Mouse (Mus musculus): ENCODE results near the gene Gm37240. TPM values are rescaled to one million over a fixed set of nuclear protein-coding genes. Genes with fewer than 3 reads are reported as not detected.

Gm37240 gene
- total RNA-seq, 1 experiment = 1.2 TPM

DNA sequence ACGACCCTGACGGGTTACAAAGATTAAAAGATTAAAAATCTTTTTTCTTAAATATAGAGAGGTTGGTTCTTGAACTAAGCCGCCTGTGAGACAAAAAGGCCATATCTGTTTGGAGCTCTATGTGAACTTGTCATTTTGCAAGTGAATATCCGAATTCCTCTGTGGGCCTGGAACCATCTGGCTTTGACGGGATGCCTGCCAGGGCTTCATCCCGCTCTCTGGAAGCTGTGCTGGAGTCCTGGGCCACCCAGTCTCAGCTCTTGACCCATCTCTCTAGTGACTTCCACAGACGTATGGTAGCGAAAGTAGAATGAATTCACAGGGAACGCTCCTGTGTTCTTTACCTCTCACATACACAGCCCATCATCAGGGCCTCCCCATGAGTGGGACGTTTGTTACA, 1193.4 kb downstream of the Gm37240 start:
- TF ChIP-seq CHD2 (IDR thresholded peaks at IDR 0.05; ENCODE audit: low read depth, low read length) = no peak
- no peak for TF ChIP-seq ZNF384 (IDR thresholded peaks at IDR 0.05; ENCODE audit: low read depth, low read length)
- no peak for TF ChIP-seq ZC3H11A (IDR thresholded peaks at IDR 0.05; ENCODE audit: borderline replicate concordance, low read depth, low read length)
- TF ChIP-seq HCFC1 (IDR thresholded peaks at IDR 0.05; ENCODE audit: borderline replicate concordance, insufficient read depth, low read length) = no peak
- no peak for TF ChIP-seq MAFK (IDR thresholded peaks at IDR 0.05; ENCODE audit: insufficient read depth, low read depth, low read length)
- Histone ChIP-seq H3K4me1 (ENCODE audit: control insufficient read depth in 2 of 2, insufficient read depth in 2 of 2, low read length in 2 of 2, poor library complexity in 1 of 2) (peaks cover 0 to 10% of the 10 kb centered on the region in 2 experiments; a peak in 2 of 4 replicates), H3K9me3 (ENCODE audit: control insufficient read depth, insufficient read depth, low read depth, low read length) (no peaks in the 10 kb centered on the region), H3K36me3 (ENCODE audit: control insufficient read depth, insufficient read depth, low read length, poor library complexity, severe bottlenecking) (no peaks in the 10 kb centered on the region), H3K27ac (ENCODE audit: insufficient read depth, low read depth, low read length, poor library complexity, severe bottlenecking) (no peak overlapping the region), H3K9ac (ENCODE audit: insufficient read depth, low read depth, low read length, poor library complexity, severe bottlenecking) (no peak overlapping the region), H3K4me3 (ENCODE audit: insufficient read depth in 1 of 2, low read depth in 1 of 2, low read length in 2 of 2, poor library complexity in 1 of 2, severe bottlenecking in 1 of 2) (no peak overlapping the region)
- in situ Hi-C loops (cut with MboI; ENCODE audit: low sequenced_read_pairs in 2 of 2, unreplicated experiment in 2 of 2) = no loop called here
- DNase-seq (ENCODE audit: low read depth, low spot score) = no peak

GRCm38 (mm10) chr3:84692647-84693199, 1194.6 kb downstream of the Gm37240 start:
- TF ChIP-seq ZC3H11A (IDR thresholded peaks at IDR 0.05; ENCODE audit: borderline replicate concordance, low read depth, low read length) = no peak
- no peak for TF ChIP-seq MAFK (IDR thresholded peaks at IDR 0.05; ENCODE audit: insufficient read depth, low read depth, low read length)
- TF ChIP-seq ZNF384 (IDR thresholded peaks at IDR 0.05; ENCODE audit: low read depth, low read length) = no peak
- TF ChIP-seq HCFC1 (IDR thresholded peaks at IDR 0.05; ENCODE audit: borderline replicate concordance, insufficient read depth, low read length) = no peak
- TF ChIP-seq CHD2 (IDR thresholded peaks at IDR 0.05; ENCODE audit: low read depth, low read length) = no peak
- no peak overlapping the region for H3K27ac ChIP-seq (ENCODE audit: insufficient read depth, low read depth, low read length, poor library complexity, severe bottlenecking)
- peaks cover 0 to 10% of the 10 kb centered on the region in 2 experiments; a peak in 2 of 4 replicates for H3K4me1 ChIP-seq (ENCODE audit: control insufficient read depth in 2 of 2, insufficient read depth in 2 of 2, low read length in 2 of 2, poor library complexity in 1 of 2)
- H3K9me3 ChIP-seq (ENCODE audit: control insufficient read depth, insufficient read depth, low read depth, low read length) = no peaks in the 10 kb centered on the region
- no peak for DNase-seq (ENCODE audit: low read depth, low spot score)
- no peak overlapping the region for H3K9ac ChIP-seq (ENCODE audit: insufficient read depth, low read depth, low read length, poor library complexity, severe bottlenecking)
- no peaks in the 10 kb centered on the region for H3K36me3 ChIP-seq (ENCODE audit: control insufficient read depth, insufficient read depth, low read length, poor library complexity, severe bottlenecking)
- no peak overlapping the region for H3K4me3 ChIP-seq (ENCODE audit: insufficient read depth in 1 of 2, low read depth in 1 of 2, low read length in 2 of 2, poor library complexity in 1 of 2, severe bottlenecking in 1 of 2)
- in situ Hi-C loops (cut with MboI; ENCODE audit: low sequenced_read_pairs in 2 of 2, unreplicated experiment in 2 of 2) = no loop called here

DNA sequence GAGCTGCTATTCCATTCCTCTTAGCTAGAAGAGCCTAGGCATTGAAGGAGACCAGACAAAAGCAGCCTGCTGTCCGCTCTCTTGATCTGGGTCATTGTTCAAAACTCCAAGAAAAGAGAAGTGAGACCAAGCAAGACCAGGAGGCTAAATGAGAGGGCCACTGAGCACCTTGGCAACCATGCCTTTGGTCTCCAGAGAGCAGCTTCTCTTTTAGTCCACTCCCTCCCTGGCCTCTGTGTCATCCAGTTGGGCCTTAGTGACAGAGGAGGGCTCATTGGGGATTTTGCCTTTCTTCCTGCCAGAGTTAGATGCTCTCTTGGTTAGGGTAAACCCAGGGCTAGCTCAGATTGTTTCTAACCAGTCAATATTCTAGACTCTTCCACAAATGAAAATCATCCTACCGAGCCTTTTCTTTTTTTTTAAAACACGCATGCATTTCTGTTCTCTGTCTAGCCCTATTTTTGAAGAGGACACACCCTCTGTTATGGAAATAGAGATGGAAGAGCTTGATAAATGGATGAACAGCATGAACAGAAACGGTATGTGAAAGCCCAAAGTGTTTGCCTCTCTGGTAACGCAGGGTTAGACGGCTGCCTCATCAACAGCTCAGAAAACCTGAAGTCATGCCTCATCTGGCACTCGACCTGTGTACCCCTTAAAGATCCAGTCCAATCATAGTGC, 1197.1 kb downstream of the Gm37240 start:
- no peak for DNase-seq (ENCODE audit: low read depth, low spot score)
- no peaks in the 10 kb centered on the region for H3K9me3 ChIP-seq (ENCODE audit: control insufficient read depth, insufficient read depth, low read depth, low read length)
- TF ChIP-seq MAFK (IDR thresholded peaks at IDR 0.05; ENCODE audit: insufficient read depth, low read depth, low read length) (no peak), CHD2 (IDR thresholded peaks at IDR 0.05; ENCODE audit: low read depth, low read length) (no peak), HCFC1 (IDR thresholded peaks at IDR 0.05; ENCODE audit: borderline replicate concordance, insufficient read depth, low read length) (no peak), ZNF384 (IDR thresholded peaks at IDR 0.05; ENCODE audit: low read depth, low read length) (no peak), ZC3H11A (IDR thresholded peaks at IDR 0.05; ENCODE audit: borderline replicate concordance, low read depth, low read length) (no peak)
- no peak overlapping the region for H3K27ac ChIP-seq (ENCODE audit: insufficient read depth, low read depth, low read length, poor library complexity, severe bottlenecking)
- 0 out of 4 replicates have a peak, but pooled peaks cover 0 to 1% of the 10 kb centered on the region in 2 experiments for H3K4me1 ChIP-seq (ENCODE audit: control insufficient read depth in 2 of 2, insufficient read depth in 2 of 2, low read length in 2 of 2, poor library complexity in 1 of 2)
- no peak overlapping the region for H3K4me3 ChIP-seq (ENCODE audit: insufficient read depth in 1 of 2, low read depth in 1 of 2, low read length in 2 of 2, poor library complexity in 1 of 2, severe bottlenecking in 1 of 2)
- H3K9ac ChIP-seq (ENCODE audit: insufficient read depth, low read depth, low read length, poor library complexity, severe bottlenecking) = no peak overlapping the region
- H3K36me3 ChIP-seq (ENCODE audit: control insufficient read depth, insufficient read depth, low read length, poor library complexity, severe bottlenecking) = no peaks in the 10 kb centered on the region
- in situ Hi-C loops (cut with MboI; ENCODE audit: low sequenced_read_pairs in 2 of 2, unreplicated experiment in 2 of 2) = no loop called here

DNA sequence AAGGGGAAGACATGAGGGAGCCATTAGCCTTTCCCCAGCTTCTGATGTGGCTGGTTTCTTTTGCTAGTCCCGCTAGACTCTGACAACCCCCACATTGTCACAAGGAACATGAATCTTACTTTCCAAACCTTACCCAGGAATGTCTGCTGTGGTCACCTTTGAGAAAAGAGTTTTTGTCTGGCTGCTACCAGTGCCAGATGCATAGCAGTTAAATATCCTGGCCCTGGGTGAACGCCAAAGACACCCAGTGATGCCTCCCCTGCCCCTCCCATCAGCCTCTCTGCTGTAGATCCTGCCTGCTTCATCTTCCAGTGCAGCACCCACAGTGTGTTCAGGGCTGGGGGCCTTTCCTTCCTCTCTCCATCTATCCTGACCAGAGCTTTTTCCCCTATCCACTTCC, 1197.7 kb downstream of the Gm37240 start:
- in situ Hi-C loops (cut with MboI; ENCODE audit: low sequenced_read_pairs in 2 of 2, unreplicated experiment in 2 of 2) = no loop called here
- no peaks in the 10 kb centered on the region for H3K4me1 ChIP-seq (ENCODE audit: control insufficient read depth in 2 of 2, insufficient read depth in 2 of 2, low read length in 2 of 2, poor library complexity in 1 of 2)
- H3K9me3 ChIP-seq (ENCODE audit: control insufficient read depth, insufficient read depth, low read depth, low read length) = no peaks in the 10 kb centered on the region
- H3K27ac ChIP-seq (ENCODE audit: insufficient read depth, low read depth, low read length, poor library complexity, severe bottlenecking) = no peak overlapping the region
- no peaks in the 10 kb centered on the region for H3K36me3 ChIP-seq (ENCODE audit: control insufficient read depth, insufficient read depth, low read length, poor library complexity, severe bottlenecking)
- no peak overlapping the region for H3K9ac ChIP-seq (ENCODE audit: insufficient read depth, low read depth, low read length, poor library complexity, severe bottlenecking)
- no peak overlapping the region for H3K4me3 ChIP-seq (ENCODE audit: insufficient read depth in 1 of 2, low read depth in 1 of 2, low read length in 2 of 2, poor library complexity in 1 of 2, severe bottlenecking in 1 of 2)
- TF ChIP-seq ZNF384 (IDR thresholded peaks at IDR 0.05; ENCODE audit: low read depth, low read length) (no peak), ZC3H11A (IDR thresholded peaks at IDR 0.05; ENCODE audit: borderline replicate concordance, low read depth, low read length) (no peak), HCFC1 (IDR thresholded peaks at IDR 0.05; ENCODE audit: borderline replicate concordance, insufficient read depth, low read length) (no peak), CHD2 (IDR thresholded peaks at IDR 0.05; ENCODE audit: low read depth, low read length) (no peak), MAFK (IDR thresholded peaks at IDR 0.05; ENCODE audit: insufficient read depth, low read depth, low read length) (no peak)
- DNase-seq (ENCODE audit: low read depth, low spot score) = no peak

All from ES-E14 (cell line).